Mouse (Mus musculus): Measurements from ENCODE around the gene Glis3.

DNA sequence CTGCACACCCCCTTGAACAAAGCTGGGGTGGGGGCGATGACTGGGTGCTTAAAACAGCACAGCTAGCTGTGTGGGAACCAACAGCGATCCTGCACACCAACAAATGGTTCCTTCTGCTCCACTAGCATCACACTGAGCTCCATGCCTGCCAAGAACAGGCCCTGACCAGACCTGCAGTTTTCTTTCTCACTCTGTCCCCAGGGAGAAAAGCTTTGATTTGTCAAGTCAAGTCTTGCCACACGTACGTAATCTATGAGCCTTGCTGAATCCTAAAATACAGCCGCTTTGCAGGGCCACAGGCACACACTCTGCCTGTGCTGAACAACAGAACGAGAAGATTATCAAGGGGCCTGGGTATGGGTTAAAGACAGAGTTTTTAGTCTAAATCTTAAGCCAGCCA lies 71.6 kb downstream of the Glis3 start:
- TF ChIP-seq GATA1 (IDR thresholded peaks at IDR 0.05; ENCODE audit: low read length) (no peak), TAL1 (IDR thresholded peaks at IDR 0.05; ENCODE audit: low read length) (no peak)
